Mouse (Mus musculus) kidney, adult 2 months (tissue): ENCODE data around the gene Sfmbt2.

Source experiments
- CTCF ChIP-seq: fragments of 200-500 bp; conservative IDR thresholded peaks from 2 replicates; pipeline ENCODE4 v1.5.1; 2011; ENCODE audit warnings: low read depth, mild to moderate bottlenecking, control low read depth, low read length, moderate library complexity, mixed read lengths; ENCODE audit not compliant: insufficient read depth, insufficient read length
- POLR2A ChIP-seq: fragments of 200-500 bp; IDR thresholded peaks from one replicate; pipeline ENCODE4 v1.6.1; 2011; ENCODE audit warnings: low read depth, low read length, control low read depth

DNA sequence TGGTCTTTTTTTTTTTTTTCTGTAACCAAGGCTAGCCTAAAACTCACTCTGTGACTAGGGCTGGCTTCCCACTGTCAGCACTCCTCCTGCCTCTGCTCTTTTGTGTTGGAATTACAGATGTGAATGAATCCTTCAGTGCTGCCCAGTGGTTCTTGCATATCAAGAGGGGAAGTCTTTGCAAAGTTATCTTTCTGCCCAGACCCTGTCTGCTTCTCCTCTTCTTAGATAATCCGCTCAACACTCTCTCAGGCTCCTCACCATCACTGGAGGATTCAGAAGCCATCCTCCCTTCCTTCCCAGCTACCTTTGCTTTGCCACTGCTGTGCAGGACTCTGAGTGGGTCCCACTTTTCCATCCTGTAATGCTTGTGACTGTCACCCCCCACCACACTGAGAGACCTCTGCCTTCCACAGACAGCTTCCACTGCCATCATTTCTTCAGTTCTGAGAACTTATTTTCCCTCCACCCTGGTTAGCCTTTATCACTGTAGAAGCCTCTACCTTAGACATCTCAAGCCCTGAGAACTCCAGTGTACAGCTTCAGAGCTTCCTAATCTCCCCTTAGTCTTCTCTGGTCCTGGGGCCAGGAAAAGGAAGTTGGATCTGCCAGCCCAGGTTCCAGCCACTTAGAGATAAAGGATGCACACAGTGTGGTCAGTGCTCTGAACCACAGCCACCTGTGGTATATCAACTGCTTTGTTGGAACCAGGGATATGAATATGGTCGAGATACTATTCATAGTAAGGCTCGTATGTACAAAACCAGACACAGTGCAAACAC, 205.8 kb downstream of the Sfmbt2 start:
- TF ChIP-seq CTCF = no peak
- TF ChIP-seq POLR2A = no peak
